Mouse (Mus musculus): Measurements from ENCODE around the gene Nif3l1. TPM values are rescaled to one million over a fixed set of nuclear protein-coding genes. Genes with fewer than 3 reads are reported as not detected.

Nif3l1 gene
- polyA plus RNA-seq, 1 experiment from 2014 or later: 33.6 TPM

DNA sequence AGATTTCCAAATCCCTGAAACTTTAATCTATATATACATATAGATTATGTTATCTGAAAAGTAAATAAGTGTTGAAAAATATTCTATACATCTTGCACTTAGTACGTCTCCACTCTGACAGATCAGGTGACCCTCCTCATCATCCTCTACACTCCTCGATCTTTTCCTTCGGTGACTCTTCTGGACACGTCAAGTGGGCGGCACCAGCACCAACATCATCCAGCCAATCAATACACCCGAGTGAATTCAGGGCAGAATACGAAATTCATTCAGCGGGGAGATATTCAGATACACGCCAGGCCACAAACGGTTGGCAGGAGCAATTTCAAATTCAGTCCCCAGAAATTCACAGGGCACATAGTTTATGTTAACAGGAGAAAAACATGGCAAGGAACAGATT, 24.9 kb upstream of the Nif3l1 start:
- no peak for TF ChIP-seq CTCF (IDR thresholded peaks at IDR 0.05; ENCODE audit: low read depth)
- peaks cover 41% of the 10 kb centered on the region for H3K36me3 ChIP-seq (ENCODE audit: insufficient read depth, low read length)
- no peaks in the 10 kb centered on the region for H3K9me3 ChIP-seq (replicated peaks; ENCODE audit: low read length)
- no peaks in the 10 kb centered on the region for H3K27me3 ChIP-seq (ENCODE audit: insufficient read depth, low read length)
- H3K4me1 ChIP-seq (replicated peaks; ENCODE audit: insufficient read depth, low read length): peaks cover 10% of the 10 kb centered on the region
- DNase-seq (ENCODE audit: low spot score): no peak
- ATAC-seq (replicated peaks; ENCODE audit: low FRiP score, low read depth): no peak
- H3K4me3 ChIP-seq (replicated peaks; ENCODE audit: low read depth, low read length): no peak overlapping the region
- H3K9ac ChIP-seq (ENCODE audit: low read depth, low read length): no peak overlapping the region
- no peak overlapping the region for H3K4me2 ChIP-seq (ENCODE audit: low read length)
- WGBS: 83% methylated on average over 10 of the region's 10 CpGs
- H3K27ac ChIP-seq: no peak overlapping the region

DNA sequence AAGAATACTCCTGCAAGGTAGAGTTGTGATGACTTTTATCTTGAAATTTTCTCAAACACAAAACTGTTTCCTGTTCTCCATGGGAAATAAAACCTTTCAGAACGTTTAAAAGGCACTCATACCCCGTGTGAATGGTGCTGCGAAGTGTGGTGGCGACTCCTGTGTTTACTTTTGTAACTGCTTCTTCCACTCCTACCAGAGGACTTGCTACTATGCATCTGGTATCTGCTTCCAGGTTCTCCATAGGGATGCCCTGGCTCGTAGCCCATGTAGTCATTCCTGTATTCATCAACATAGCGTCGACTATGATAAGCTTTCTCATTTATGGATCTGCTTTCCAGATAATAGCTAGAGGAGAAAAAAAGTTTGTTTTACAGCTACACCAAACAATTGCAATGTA, 24.0 kb upstream of the Nif3l1 start:
- Histone ChIP-seq H3K9ac (ENCODE audit: low read depth, low read length) (no peak overlapping the region), H3K4me1 (replicated peaks; ENCODE audit: insufficient read depth, low read length) (peaks cover 10% of the 10 kb centered on the region), H3K36me3 (ENCODE audit: insufficient read depth, low read length) (peaks cover 36% of the 10 kb centered on the region), H3K27ac (no peak overlapping the region), H3K27me3 (ENCODE audit: insufficient read depth, low read length) (no peaks in the 10 kb centered on the region), H3K4me2 (ENCODE audit: low read length) (peak overlapping the region; percentile 69), H3K9me3 (replicated peaks; ENCODE audit: low read length) (no peaks in the 10 kb centered on the region), H3K4me3 (replicated peaks; ENCODE audit: low read depth, low read length) (0 out of 2 replicates have a peak overlapping the region, but pooled peaks have one; percentile 5)
- peak; percentile 16; the same call in 1 of the 2 replicates for TF ChIP-seq CTCF (IDR thresholded peaks at IDR 0.05; ENCODE audit: low read depth)
- ATAC-seq (replicated peaks; ENCODE audit: low FRiP score, low read depth): no peak
- 44% methylated on average over 7 of the region's 7 CpGs for whole genome bisulfite sequencing
- DNase-seq (ENCODE audit: low spot score): no peak

DNA sequence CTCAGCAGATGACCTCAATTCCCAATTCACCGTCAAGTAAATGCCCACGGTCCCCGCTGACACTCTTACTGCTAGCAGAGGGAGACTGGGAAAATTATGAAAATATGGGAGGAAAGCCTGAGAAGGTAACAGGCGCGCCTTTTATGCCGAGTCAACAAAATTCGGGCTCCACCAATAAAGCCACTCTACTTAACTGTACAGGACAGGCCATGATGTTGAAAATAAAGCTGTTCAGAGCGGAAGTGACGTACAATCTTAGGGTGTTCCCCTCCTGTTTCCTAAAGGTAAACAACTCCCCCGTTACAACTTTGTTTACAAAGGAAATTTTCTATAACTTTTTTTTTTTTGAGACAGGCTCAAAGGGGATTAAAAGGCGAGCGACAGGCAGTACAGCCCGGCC, 22.1 kb upstream of the Nif3l1 start:
- Histone ChIP-seq H3K27me3 (ENCODE audit: insufficient read depth, low read length) (no peaks in the 10 kb centered on the region), H3K4me3 (replicated peaks; ENCODE audit: low read depth, low read length) (peak overlapping the region; percentile 99), H3K36me3 (ENCODE audit: insufficient read depth, low read length) (peaks cover 24% of the 10 kb centered on the region), H3K4me2 (ENCODE audit: low read length) (peak overlapping the region; percentile 69), H3K9ac (ENCODE audit: low read depth, low read length) (peak overlapping the region; percentile 100), H3K4me1 (replicated peaks; ENCODE audit: insufficient read depth, low read length) (peaks cover 10% of the 10 kb centered on the region), H3K27ac (peak overlapping the region; percentile 100), H3K9me3 (replicated peaks; ENCODE audit: low read length) (no peaks in the 10 kb centered on the region)
- TF ChIP-seq CTCF (IDR thresholded peaks at IDR 0.05; ENCODE audit: low read depth): no peak
- ATAC-seq (replicated peaks; ENCODE audit: low FRiP score, low read depth) (peak; percentile 59; the same call in 1 of the 2 replicates), DNase-seq (ENCODE audit: low spot score) (peak; percentile 93)
- WGBS: 3% methylated on average over 13 of the region's 13 CpGs

DNA sequence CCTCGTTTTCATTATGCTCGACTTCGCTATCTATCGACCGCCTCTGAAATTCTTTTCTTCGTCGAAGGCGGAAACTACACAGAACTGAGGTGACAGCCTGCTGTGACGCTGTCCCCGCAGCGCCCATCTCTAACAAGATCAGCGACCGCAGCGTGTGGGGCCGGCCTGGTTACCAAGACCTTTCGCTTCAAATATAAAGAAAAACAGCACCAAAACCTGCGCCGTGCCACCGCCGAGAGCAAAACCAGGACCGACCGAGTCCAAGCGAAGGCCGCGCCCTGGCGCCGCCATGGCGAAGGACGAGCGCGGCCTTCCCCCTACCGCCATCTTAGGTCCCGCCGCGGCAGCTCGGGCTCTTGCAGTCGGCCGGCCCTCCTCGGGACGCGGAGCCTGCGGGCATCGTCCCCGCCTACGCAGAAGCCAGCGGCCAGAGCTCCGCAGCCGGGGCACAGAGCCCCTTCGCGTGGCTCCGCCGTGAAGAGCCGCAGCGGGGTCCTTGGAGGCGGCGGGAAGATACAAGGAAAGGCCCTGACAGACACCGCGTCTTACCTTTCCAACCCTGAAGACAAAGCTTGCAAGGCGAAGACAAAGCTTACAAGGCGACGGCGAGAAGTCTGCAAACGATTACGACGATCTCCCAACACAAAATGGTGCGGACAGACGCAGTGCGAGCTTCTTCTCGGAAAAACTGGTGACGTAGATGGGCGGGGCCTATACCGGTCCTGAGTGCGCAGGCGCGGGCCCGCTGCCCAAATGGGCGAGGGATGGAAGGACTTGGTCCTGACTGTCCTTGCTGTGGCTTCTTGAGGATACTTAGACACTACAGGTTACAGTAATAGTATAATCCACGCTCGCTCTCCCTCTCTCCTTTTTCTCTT, 21.3 kb upstream of the Nif3l1 start, which contains the start of gene Clk1:
Clk1 (minus strand) TSS at position 696 of the 878 bp plus-strand sequence.
- Histone ChIP-seq H3K36me3 (ENCODE audit: insufficient read depth, low read length) (peaks cover 16% of the 10 kb centered on the region), H3K9ac (ENCODE audit: low read depth, low read length) (peak within 1 kb of the TSS; percentile 100), H3K27ac (peak within 1 kb of the TSS; percentile 100), H3K4me1 (replicated peaks; ENCODE audit: insufficient read depth, low read length) (peaks cover 10% of the 10 kb centered on the region), H3K4me2 (ENCODE audit: low read length) (peak within 1 kb of the TSS; percentile 69), H3K9me3 (replicated peaks; ENCODE audit: low read length) (no peaks in the 10 kb centered on the region), H3K4me3 (replicated peaks; ENCODE audit: low read depth, low read length) (peak within 1 kb of the TSS; percentile 99), H3K27me3 (ENCODE audit: insufficient read depth, low read length) (no peaks in the 10 kb centered on the region)
- under 1% methylated on average over 79 of the region's 79 CpGs for WGBS
- TF ChIP-seq CTCF (IDR thresholded peaks at IDR 0.05; ENCODE audit: low read depth): no peak
- ATAC-seq (replicated peaks; ENCODE audit: low FRiP score, low read depth) (peak; percentile 93), DNase-seq (ENCODE audit: low spot score) (peak; percentile 97)

DNA sequence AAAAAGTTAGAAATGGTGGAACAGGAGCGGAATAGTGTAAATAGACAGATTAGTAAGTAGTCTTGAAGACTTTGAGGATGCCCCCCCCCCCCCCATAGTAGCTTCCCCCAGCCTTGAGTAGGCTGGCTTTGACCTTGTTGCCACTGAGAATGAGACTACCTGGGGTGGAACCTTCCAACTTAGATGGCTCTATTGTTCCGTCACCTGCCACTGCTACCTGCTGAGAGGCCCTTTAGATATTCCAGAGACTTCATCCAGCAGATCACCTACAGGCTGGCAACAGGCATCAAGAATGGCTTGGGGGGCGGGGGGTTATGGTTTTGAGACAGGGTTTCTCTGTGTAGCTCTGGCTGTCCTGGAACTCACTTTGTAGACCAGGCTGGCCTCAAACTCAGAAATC, 20.4 kb upstream of the Nif3l1 start:
- WGBS: 91% methylated on average over 3 of the region's 3 CpGs
- Histone ChIP-seq H3K4me1 (replicated peaks; ENCODE audit: insufficient read depth, low read length) (peaks cover 10% of the 10 kb centered on the region), H3K9me3 (replicated peaks; ENCODE audit: low read length) (no peaks in the 10 kb centered on the region), H3K4me2 (ENCODE audit: low read length) (no peak overlapping the region), H3K27ac (no peak overlapping the region), H3K36me3 (ENCODE audit: insufficient read depth, low read length) (peaks cover 15% of the 10 kb centered on the region), H3K9ac (ENCODE audit: low read depth, low read length) (no peak overlapping the region), H3K4me3 (replicated peaks; ENCODE audit: low read depth, low read length) (no peak overlapping the region), H3K27me3 (ENCODE audit: insufficient read depth, low read length) (no peaks in the 10 kb centered on the region)
- ATAC-seq (replicated peaks; ENCODE audit: low FRiP score, low read depth) (no peak), DNase-seq (ENCODE audit: low spot score) (no peak)
- TF ChIP-seq CTCF (IDR thresholded peaks at IDR 0.05; ENCODE audit: low read depth): no peak

DNA sequence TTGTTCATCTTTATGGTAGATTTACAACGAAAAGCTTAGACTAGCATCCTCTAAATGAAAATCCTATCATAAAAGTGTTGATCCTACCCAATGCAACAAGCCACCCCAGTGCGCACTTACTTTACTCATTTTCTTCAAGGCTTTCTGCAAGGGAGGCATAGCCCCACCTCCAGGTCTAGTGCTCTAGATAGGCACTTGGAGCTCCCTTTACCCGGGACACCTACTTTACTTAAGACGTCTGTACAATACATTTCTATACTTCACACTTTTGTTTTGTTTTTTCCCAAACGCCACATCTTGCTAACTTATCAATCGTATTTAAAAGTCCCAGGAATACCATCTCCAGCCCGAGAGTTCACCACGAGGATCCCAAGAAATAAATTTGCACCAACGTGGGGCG, 260 bp upstream of the Nif3l1 start:
- WGBS: 11% methylated on average over 10 of the region's 10 CpGs
- H3K9me3 ChIP-seq (replicated peaks; ENCODE audit: low read length): no peaks in the 10 kb centered on the region

More for the DNA sequence above, 260 bp upstream of the Nif3l1 start:
- ATAC-seq (replicated peaks; ENCODE audit: low FRiP score, low read depth) (no peak), DNase-seq (ENCODE audit: low spot score) (peak; percentile 15)
- Histone ChIP-seq H3K9ac (ENCODE audit: low read depth, low read length) (peak overlapping the region; percentile 86), H3K4me3 (replicated peaks; ENCODE audit: low read depth, low read length) (peak overlapping the region; percentile 64), H3K27me3 (ENCODE audit: insufficient read depth, low read length) (no peaks in the 10 kb centered on the region), H3K4me1 (replicated peaks; ENCODE audit: insufficient read depth, low read length) (peaks cover 8% of the 10 kb centered on the region; the same call in 1 of the 2 replicates), H3K27ac (peak overlapping the region; percentile 96), H3K36me3 (ENCODE audit: insufficient read depth, low read length) (peaks cover 8% of the 10 kb centered on the region; the same call in 1 of the 2 replicates), H3K4me2 (ENCODE audit: low read length) (peak overlapping the region; percentile 78)
- TF ChIP-seq CTCF (IDR thresholded peaks at IDR 0.05; ENCODE audit: low read depth): no peak
